Comparison of ENCODE assay signal across 10 mouse cellular contexts in genomic region chr11:20460501-20460921, GRCm38 (mm10).
DNase-seq lines count a peak whose midpoint lies in the region; ATAC-seq lines count a peak whose summit lies in the region.
"Had no signal": no experiment of that assay in that cellular context is flagged by ENCODE, and none has a peak within 500 bp of the region (broad histone marks: within the 10 kb centered on the region; RNA-seq: fewer than 3 reads in every experiment).

No protein-coding gene starts in this region.

- 36% methylated on average over 7 of the region's 7 CpGs for WGBS in heart, embryonic 12.5 days
- 48% methylated on average over 7 of the region's 7 CpGs for WGBS in midbrain, embryonic 16.5 days
- WGBS in midbrain, embryonic 13.5 days: 61% methylated on average over 7 of the region's 7 CpGs
- WGBS in stomach, embryonic 15.5 days: 41% methylated on average over 7 of the region's 7 CpGs
- WGBS in liver, embryonic 12.5 days (ENCODE audit: insufficient replicate concordance): 52% methylated on average over 7 of the region's 7 CpGs

- peaks cover 21% of the 10 kb centered on the region for H3K27me3 ChIP-seq in heart, embryonic 12.5 days (replicated peaks)
- H3K27me3 ChIP-seq in midbrain, embryonic 16.5 days (ENCODE audit: control insufficient read depth, insufficient read depth, low read depth, low read length): no peaks in the 10 kb centered on the region
- peaks cover 6% of the 10 kb centered on the region; the same call in 1 of the 2 replicates for H3K27me3 ChIP-seq in midbrain, embryonic 13.5 days
- H3K27me3 ChIP-seq in stomach, embryonic 15.5 days (replicated peaks): 0 out of 2 replicates have a peak, but pooled peaks cover 4% of the 10 kb centered on the region
- H3K27me3 ChIP-seq in liver, embryonic 12.5 days (replicated peaks): peaks cover 29% of the 10 kb centered on the region

- H3K4me1 ChIP-seq in heart, embryonic 12.5 days (replicated peaks): peaks cover 12% of the 10 kb centered on the region
- H3K4me1 ChIP-seq in midbrain, embryonic 16.5 days (ENCODE audit: control insufficient read depth, insufficient read depth, low read length): peaks cover 8% of the 10 kb centered on the region; the same call in 1 of the 2 replicates
- peaks cover 11% of the 10 kb centered on the region for H3K4me1 ChIP-seq in midbrain, embryonic 13.5 days (replicated peaks)
- H3K4me1 ChIP-seq in stomach, embryonic 15.5 days: peaks cover 18% of the 10 kb centered on the region; the same call in 1 of the 2 replicates
- peaks cover 21% of the 10 kb centered on the region for H3K4me1 ChIP-seq in liver, embryonic 12.5 days

- H3K36me3 ChIP-seq in heart, embryonic 12.5 days: no peaks in the 10 kb centered on the region
- no peaks in the 10 kb centered on the region for H3K36me3 ChIP-seq in midbrain, embryonic 16.5 days (ENCODE audit: control insufficient read depth, insufficient read depth, low read length)
- H3K36me3 ChIP-seq in midbrain, embryonic 13.5 days: no peaks in the 10 kb centered on the region
- H3K36me3 ChIP-seq in stomach, embryonic 15.5 days: no peaks in the 10 kb centered on the region
- no peaks in the 10 kb centered on the region for H3K36me3 ChIP-seq in liver, embryonic 12.5 days
- H3K36me3 ChIP-seq: G1E had no signal

- H3K9me3 ChIP-seq in heart, embryonic 12.5 days (replicated peaks): no peaks in the 10 kb centered on the region
- no peaks in the 10 kb centered on the region for H3K9me3 ChIP-seq in midbrain, embryonic 16.5 days (replicated peaks; ENCODE audit: control insufficient read depth, low read length, poor library complexity, severe bottlenecking)
- no peaks in the 10 kb centered on the region for H3K9me3 ChIP-seq in midbrain, embryonic 13.5 days
- no peaks in the 10 kb centered on the region for H3K9me3 ChIP-seq in stomach, embryonic 15.5 days
- no peaks in the 10 kb centered on the region for H3K9me3 ChIP-seq in liver, embryonic 12.5 days (replicated peaks)
- H3K9me3 ChIP-seq: G1E had no signal

- H3K4me3 ChIP-seq in heart, embryonic 12.5 days: no peak overlapping the region
- no peak overlapping the region for H3K4me3 ChIP-seq in midbrain, embryonic 16.5 days (ENCODE audit: low read depth, low read length)
- H3K4me3 ChIP-seq in midbrain, embryonic 13.5 days (replicated peaks): no peak overlapping the region
- H3K4me3 ChIP-seq in stomach, embryonic 15.5 days (replicated peaks): no peak overlapping the region
- no peak overlapping the region for H3K4me3 ChIP-seq in liver, embryonic 12.5 days

- no peak overlapping the region for H3K4me2 ChIP-seq in heart, embryonic 12.5 days
- H3K4me2 ChIP-seq in midbrain, embryonic 16.5 days (ENCODE audit: low read length): no peak overlapping the region
- no peak overlapping the region for H3K4me2 ChIP-seq in midbrain, embryonic 13.5 days (replicated peaks)
- H3K4me2 ChIP-seq in stomach, embryonic 15.5 days: 0 out of 2 replicates have a peak overlapping the region, but pooled peaks have one; percentile 2
- H3K4me2 ChIP-seq in liver, embryonic 12.5 days: no peak overlapping the region

- 0 out of 2 replicates have a peak overlapping the region, but pooled peaks have one; percentile 19 for H3K27ac ChIP-seq in heart, embryonic 12.5 days (ENCODE audit: poor library complexity, severe bottlenecking)
- 0 out of 2 replicates have a peak overlapping the region, but pooled peaks have one; percentile 19 for H3K27ac ChIP-seq in midbrain, embryonic 16.5 days (ENCODE audit: low read length)
- H3K27ac ChIP-seq in midbrain, embryonic 13.5 days: no peak overlapping the region
- H3K27ac ChIP-seq in stomach, embryonic 15.5 days: peak overlapping the region; percentile 6
- no peak overlapping the region for H3K27ac ChIP-seq in liver, embryonic 12.5 days

- intact Hi-C loops in heart, postnatal 25 days (cut with DNase I): no loop called here
- intact Hi-C loops in gastrocnemius, postnatal 14 days (cut with DNase I; ENCODE audit: low total_unique reads): loop anchor here (5.0 kb wide), 1 partner anchor 77 kb away; no protein-coding TSS in a partner anchor

- DNase-seq in heart, postnatal 25 days (ENCODE audit: low spot score): no peak
- DNase-seq in gastrocnemius, postnatal 14 days: peak; percentile 52
- DNase-seq in adrenal gland, postnatal 25 days: no peak
- DNase-seq: kidney, postnatal 4 days had no signal

- H3K9ac ChIP-seq in heart, embryonic 12.5 days: no peak overlapping the region
- H3K9ac ChIP-seq in midbrain, embryonic 16.5 days (ENCODE audit: low read depth, low read length): no peak overlapping the region
- no peak overlapping the region for H3K9ac ChIP-seq in midbrain, embryonic 13.5 days (replicated peaks)
- H3K9ac ChIP-seq in stomach, embryonic 15.5 days: no peak overlapping the region
- no peak overlapping the region for H3K9ac ChIP-seq in liver, embryonic 12.5 days

- no peak for ATAC-seq in heart, embryonic 12.5 days (ENCODE audit: insufficient number of reproducible peaks, low FRiP score)
- peak; percentile 46; the same call in 1 of the 2 replicates for ATAC-seq in midbrain, embryonic 16.5 days
- ATAC-seq in midbrain, embryonic 13.5 days: no peak
- ATAC-seq in stomach, embryonic 15.5 days (ENCODE audit: insufficient read depth, low FRiP score, low read depth): no peak
- no peak for ATAC-seq in liver, embryonic 12.5 days

Comparison
In these comparisons a context has a peak if more than half of its experiments do, and no peak if none do; other contexts are left out.
1. H3K27ac ChIP-seq: peak in heart, embryonic 12.5 days (single experiment), midbrain, embryonic 16.5 days (single experiment) and stomach, embryonic 15.5 days (single experiment); none in midbrain, embryonic 13.5 days (single experiment) and liver, embryonic 12.5 days (single experiment).